Mouse (Mus musculus) heart, adult 2 months (tissue): ENCODE measurements at regions not wholly inside any gene's neighbourhood (a gene's known extent, or its start where the extent isn't known, plus 50 kb on each side); places are given as distances from the start of the nearest gene placed in this dataset.

Experiments
- DNase-seq, 2 experiments: peaks; one replicate each; pipeline ENCODE4 v3.0.0; 2021
- H3K27ac ChIP-seq: fragments of 200-600 bp; 2 replicates; pipeline ENCODE4 v1.8.1; 2022
- H3K27me3 ChIP-seq: fragments of 200-500 bp; 2 replicates; pipeline ENCODE4 v1.6.1; 2012; ENCODE audit warnings: mild to moderate bottlenecking, low read length, inconsistent platforms, mixed read lengths; ENCODE audit not compliant: control insufficient read depth, insufficient read depth
- H3K36me3 ChIP-seq: fragments of 200-500 bp; 2 replicates; pipeline ENCODE4 v1.6.1; 2012; ENCODE audit warnings: low read length, inconsistent platforms; ENCODE audit not compliant: control insufficient read depth, insufficient read depth
- H3K4me1 ChIP-seq: fragments of 200-500 bp; 2 replicates; pipeline ENCODE4 v1.6.1; 2011; ENCODE audit warnings: low read length; ENCODE audit not compliant: control insufficient read depth, insufficient read depth
- H3K4me3 ChIP-seq: fragments of 200-600 bp; 2 replicates; pipeline ENCODE4 v1.8.1; 2022
- H3K79me2 ChIP-seq: fragments of 200-500 bp; replicated peaks from 2 replicates; pipeline ENCODE4 v1.6.1; 2012; ENCODE audit warnings: mild to moderate bottlenecking, inconsistent platforms, low read length, moderate library complexity, mixed read lengths; ENCODE audit not compliant: control insufficient read depth, insufficient read depth
- H3K9ac ChIP-seq: fragments of 200-500 bp; 2 replicates; pipeline ENCODE4 v1.6.1; 2012; ENCODE audit warnings: low read depth, mild to moderate bottlenecking, control low read depth, inconsistent platforms, low read length, mixed read lengths
- CTCF ChIP-seq: fragments of 200-600 bp; IDR thresholded peaks from 2 replicates; pipeline ENCODE4 v1.8.1; 2022; ENCODE audit warnings: antibody characterized with exemption, mild to moderate bottlenecking, moderate library complexity
- EP300 ChIP-seq: fragments of 200-500 bp; IDR thresholded peaks from 2 replicates; pipeline ENCODE4 v1.6.1; 2011; ENCODE audit warnings: low read depth, low read length, control low read depth; ENCODE audit not compliant: insufficient read depth
- POLR2A ChIP-seq: fragments of 200-500 bp; IDR thresholded peaks from 2 replicates; pipeline ENCODE4 v1.6.1; 2011; ENCODE audit warnings: mild to moderate bottlenecking, low read depth, low read length, control low read depth; ENCODE audit not compliant: insufficient read depth
- WGBS: fragments of 180-500 bp; shearing (Covaris S2); methylation state at CpG from one replicate; pipeline ENCODE4 v1.1.7; 2018; 5-methylcytosine and 5-hydroxymethylcytosine counted together
- intact Hi-C: fragments of 180-260 bp; cut with DNase I; formaldehyde crosslinking; loops from one replicate; pipeline ENCODE4 v1.15.1; 2025

GRCm38 (mm10) chr13:52398344-52398743 lies 132.7 kb downstream of the Diras2 start:
- no peaks in the 10 kb centered on the region for H3K4me1 ChIP-seq
- WGBS, result 79% methylated on average over 6 of the region's 6 CpGs
- no peaks in the 10 kb centered on the region for H3K27me3 ChIP-seq
- no peak overlapping the region for H3K4me3 ChIP-seq
- H3K79me2 ChIP-seq, result no peaks in the 10 kb centered on the region
- TF ChIP-seq CTCF, result no peak
- no peak for TF ChIP-seq POLR2A
- TF ChIP-seq EP300, result no peak
- intact Hi-C loops, result no loop called here
- DNase-seq, result no peak
- no peak overlapping the region for H3K9ac ChIP-seq
- H3K36me3 ChIP-seq, result no peaks in the 10 kb centered on the region
- H3K27ac ChIP-seq, result no peak overlapping the region

DNA sequence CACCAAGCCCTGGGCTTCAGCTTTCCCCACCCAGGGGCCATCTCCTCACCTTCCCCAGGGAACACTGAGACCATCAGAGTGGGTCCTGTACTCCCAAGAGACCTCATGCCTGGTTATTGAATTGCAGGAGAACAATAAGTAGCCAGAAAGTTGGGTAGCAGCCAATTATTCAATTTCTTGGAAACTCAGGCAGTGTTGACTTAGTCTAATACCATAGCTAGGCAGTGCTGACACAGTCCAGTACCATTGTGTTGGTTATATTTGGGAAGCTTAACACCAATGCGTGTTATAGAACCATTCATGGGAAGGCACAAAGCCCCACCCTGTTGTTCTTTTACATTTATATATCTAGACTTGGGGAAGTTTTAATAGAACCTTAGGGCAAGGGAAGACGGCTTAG lies 131.9 kb downstream of the Diras2 start:
- 64% methylated on average over 2 of the region's 2 CpGs for WGBS
- Histone ChIP-seq H3K36me3 (no peaks in the 10 kb centered on the region), H3K27ac (no peak overlapping the region), H3K27me3 (no peaks in the 10 kb centered on the region), H3K9ac (no peak overlapping the region), H3K79me2 (no peaks in the 10 kb centered on the region), H3K4me3 (no peak overlapping the region), H3K4me1 (no peaks in the 10 kb centered on the region)
- DNase-seq, result no peak
- TF ChIP-seq EP300 (no peak), CTCF (no peak), POLR2A (no peak)
- intact Hi-C loops, result no loop called here

DNA sequence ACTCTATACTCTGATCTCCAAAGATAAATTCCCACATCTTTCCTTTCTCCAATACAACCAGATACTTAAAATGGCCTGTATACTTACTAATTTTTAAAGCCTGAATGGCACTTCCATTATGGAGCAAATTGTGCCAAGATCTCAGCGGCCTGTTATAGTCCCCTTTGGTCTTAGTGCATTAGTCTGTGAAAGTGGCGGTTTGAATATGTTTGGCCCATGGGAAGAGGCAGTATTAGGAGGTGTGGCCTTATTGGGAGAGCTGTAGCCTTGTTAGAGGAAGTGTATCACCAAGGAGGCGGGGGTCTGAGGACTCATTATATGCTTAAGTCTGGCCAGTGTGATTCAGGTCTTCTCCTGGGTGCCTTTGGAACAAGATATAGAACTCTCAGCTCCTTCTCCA lies 127.3 kb downstream of the Diras2 start:
- Histone ChIP-seq H3K4me3 (no peak overlapping the region), H3K27ac (no peak overlapping the region), H3K79me2 (no peaks in the 10 kb centered on the region), H3K9ac (no peak overlapping the region), H3K27me3 (no peaks in the 10 kb centered on the region), H3K36me3 (no peaks in the 10 kb centered on the region), H3K4me1 (no peaks in the 10 kb centered on the region)
- DNase-seq, result no peak
- 91% methylated on average over 3 of the region's 3 CpGs for WGBS
- no peak for TF ChIP-seq EP300
- no peak for TF ChIP-seq CTCF
- TF ChIP-seq POLR2A, result no peak
- intact Hi-C loops, result no loop called here

DNA sequence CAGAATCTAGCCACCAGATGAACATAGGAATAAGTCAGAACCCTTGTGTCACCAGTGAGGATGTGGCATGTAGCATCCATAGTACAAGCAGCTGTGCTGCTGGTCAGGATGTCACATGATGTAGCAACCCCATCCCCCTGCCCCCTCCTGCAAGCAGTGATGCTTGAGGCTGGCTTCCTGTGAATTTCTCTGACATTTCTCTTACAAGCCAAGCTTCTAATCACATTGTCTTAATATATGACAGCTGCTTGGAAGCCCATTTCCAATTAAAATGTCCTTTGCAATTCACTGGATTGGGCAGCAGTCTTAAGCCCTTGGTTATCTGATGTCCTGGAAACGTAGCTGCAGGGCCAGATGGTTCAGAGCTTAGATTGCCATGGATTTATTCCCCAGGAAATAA lies 114.8 kb downstream of the Diras2 start:
- 58% methylated on average over 1 of the region's 1 CpGs for WGBS
- intact Hi-C loops, result no loop called here

DNA sequence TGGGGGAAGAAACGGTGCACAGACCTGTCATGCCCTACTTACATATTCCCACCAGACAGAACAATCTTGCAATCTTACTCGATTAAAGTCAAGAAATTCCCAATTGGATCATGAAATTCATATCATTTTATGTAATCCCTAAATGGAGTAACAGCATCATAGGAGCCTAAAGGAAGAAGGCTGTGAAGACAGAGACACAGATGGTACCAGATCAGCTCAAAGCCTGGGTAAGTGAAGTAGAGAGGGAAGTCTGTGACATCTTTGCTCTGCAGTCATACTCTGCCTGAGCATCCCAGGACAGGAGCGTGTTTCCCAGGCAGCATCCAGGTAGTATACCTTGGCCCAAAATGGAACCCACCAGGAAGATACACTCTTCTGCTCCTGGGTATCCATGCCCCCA lies 108.6 kb downstream of the Diras2 start:
- intact Hi-C loops, result no loop called here
- Histone ChIP-seq H3K79me2 (no peaks in the 10 kb centered on the region), H3K4me1 (no peaks in the 10 kb centered on the region), H3K36me3 (no peaks in the 10 kb centered on the region), H3K9ac (no peak overlapping the region), H3K4me3 (no peak overlapping the region), H3K27me3 (no peaks in the 10 kb centered on the region), H3K27ac (no peak overlapping the region)
- 85% methylated on average over 3 of the region's 3 CpGs for WGBS
- no peak for TF ChIP-seq POLR2A
- no peak for TF ChIP-seq EP300
- TF ChIP-seq CTCF, result no peak
- no peak for DNase-seq

More for the DNA sequence above, 114.8 kb downstream of the Diras2 start:
- Histone ChIP-seq H3K79me2 (no peaks in the 10 kb centered on the region), H3K4me1 (no peaks in the 10 kb centered on the region), H3K27ac (no peak overlapping the region), H3K9ac (no peak overlapping the region), H3K27me3 (peaks cover 2% of the 10 kb centered on the region; the same call in 1 of the 2 replicates), H3K4me3 (no peak overlapping the region), H3K36me3 (no peaks in the 10 kb centered on the region)
- TF ChIP-seq CTCF (no peak), EP300 (no peak), POLR2A (no peak)
- no peak for DNase-seq

DNA sequence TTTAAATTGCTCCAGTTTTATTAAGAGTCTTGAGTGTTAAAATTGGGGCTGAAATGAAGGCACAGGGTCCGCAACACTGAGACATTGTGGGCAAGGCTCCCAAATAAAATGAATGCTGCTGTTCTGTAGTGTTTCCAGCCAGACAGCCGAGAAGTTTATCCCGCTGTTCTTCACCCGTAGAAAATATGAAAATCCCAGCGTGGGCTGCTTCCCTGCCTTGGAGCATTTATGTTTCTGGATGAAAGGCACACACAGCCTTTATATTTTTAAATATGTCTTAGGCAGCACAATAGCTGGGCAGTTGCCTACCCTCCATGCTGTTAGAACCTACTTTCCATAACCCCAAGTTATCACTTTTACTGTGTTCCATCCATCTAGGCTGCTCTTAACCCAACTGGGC lies 102.6 kb downstream of the Diras2 start:
- no peak for DNase-seq
- TF ChIP-seq CTCF, result no peak
- no peak for TF ChIP-seq EP300
- TF ChIP-seq POLR2A, result no peak
- no peaks in the 10 kb centered on the region for H3K79me2 ChIP-seq
- no peak overlapping the region for H3K27ac ChIP-seq
- no peaks in the 10 kb centered on the region for H3K27me3 ChIP-seq
- no peak overlapping the region for H3K9ac ChIP-seq
- WGBS, result 87% methylated on average over 5 of the region's 5 CpGs
- no peaks in the 10 kb centered on the region for H3K36me3 ChIP-seq
- no peak overlapping the region for H3K4me3 ChIP-seq
- intact Hi-C loops, result no loop called here
- no peaks in the 10 kb centered on the region for H3K4me1 ChIP-seq

- no peak overlapping the region for H3K27ac ChIP-seq
- DNase-seq, result no peak
- no peak overlapping the region for H3K4me3 ChIP-seq
- H3K27me3 ChIP-seq, result no peaks in the 10 kb centered on the region
- TF ChIP-seq CTCF, result no peak
- TF ChIP-seq EP300, result no peak
- TF ChIP-seq POLR2A, result no peak
- WGBS, result 66% methylated on average over 8 of the region's 8 CpGs
- no peak overlapping the region for H3K9ac ChIP-seq
- intact Hi-C loops, result no loop called here
- no peaks in the 10 kb centered on the region for H3K4me1 ChIP-seq
- no peaks in the 10 kb centered on the region for H3K36me3 ChIP-seq
- H3K79me2 ChIP-seq, result no peaks in the 10 kb centered on the region
Measured at GRCm38 (mm10) chr13:52436756-52437155, 94.3 kb downstream of the Diras2 start.
